Mouse (Mus musculus) layer of hippocampus, postnatal 36 days (tissue): ENCODE measurements at regions not wholly inside any gene's neighbourhood (a gene's known extent, or its start where the extent isn't known, plus 50 kb on each side); places are given as distances from the start of the nearest gene placed in this dataset.
A peak's percentile ranks its signal among the peaks of the same experiment; 100 is the strongest.
"Not testable (repeated sequence)": the region's sequence is repeated elsewhere in the genome, so short reads cannot be mapped to it uniquely, and the experiment has no call there.

ENCODE experiments used
- DNase-seq, 2 experiments: peaks; one replicate each; pipeline ENCODE4 v3.0.0; 2022

DNA sequence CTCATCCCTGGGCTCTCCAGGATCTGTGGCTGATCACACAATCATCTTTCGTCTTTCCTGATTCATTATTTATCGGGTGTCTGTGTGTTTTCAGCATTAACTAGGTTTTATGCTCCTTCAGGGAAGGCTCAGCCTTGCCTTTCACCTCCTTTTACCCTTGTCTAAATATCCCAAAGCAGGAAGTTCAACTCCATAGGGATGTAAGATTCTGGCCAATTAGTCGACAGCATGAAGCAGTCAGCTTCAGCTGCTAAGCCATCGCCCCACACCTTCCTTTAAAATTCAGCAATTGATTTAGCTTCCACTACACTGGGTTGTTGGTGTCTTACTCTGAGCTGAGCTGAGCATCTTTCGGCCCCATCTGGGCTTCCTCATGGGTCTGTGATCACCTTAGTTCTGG lies 230.9 kb upstream of the Dpp6 start:
- DNase-seq: no peak

DNA sequence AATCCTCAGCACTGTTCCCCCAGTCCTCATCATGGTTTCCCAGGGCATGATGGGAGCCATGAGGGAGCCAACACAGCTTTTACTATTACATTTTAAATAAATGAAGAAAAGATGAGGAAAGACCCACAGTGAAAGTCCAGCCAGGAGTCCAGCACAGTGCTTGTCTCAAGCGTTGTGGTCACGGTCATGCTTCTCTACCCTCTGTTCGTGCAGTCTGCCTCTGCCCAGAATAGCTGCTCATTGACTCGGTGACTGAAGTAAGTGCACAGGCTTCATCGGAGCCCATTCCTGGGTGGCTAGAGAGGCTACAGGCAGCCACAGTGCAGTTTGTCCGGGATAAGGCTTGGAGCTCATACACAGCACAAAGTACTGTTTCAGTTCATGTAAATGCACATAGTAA lies 226.1 kb upstream of the Dpp6 start:
- no peak for DNase-seq

DNA sequence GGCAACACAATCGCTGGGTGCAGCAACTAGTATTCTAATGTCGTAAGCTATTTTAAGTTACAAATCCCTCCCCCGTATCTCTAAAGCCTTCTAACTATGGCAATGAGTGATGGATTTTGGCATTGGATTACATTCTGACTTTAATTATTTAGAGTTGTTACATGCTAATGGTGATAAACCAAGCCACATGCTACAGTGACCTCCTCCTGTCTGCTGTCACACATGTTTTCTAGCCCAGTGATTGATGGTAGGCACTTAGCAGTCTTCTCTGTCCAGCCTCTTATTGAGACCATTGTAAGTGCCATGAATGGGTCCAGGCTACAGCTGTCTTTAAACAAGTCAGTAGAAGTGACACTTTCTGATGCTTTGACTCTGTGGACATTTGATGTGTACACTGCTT lies 224.7 kb upstream of the Dpp6 start:
- DNase-seq: no peak

DNA sequence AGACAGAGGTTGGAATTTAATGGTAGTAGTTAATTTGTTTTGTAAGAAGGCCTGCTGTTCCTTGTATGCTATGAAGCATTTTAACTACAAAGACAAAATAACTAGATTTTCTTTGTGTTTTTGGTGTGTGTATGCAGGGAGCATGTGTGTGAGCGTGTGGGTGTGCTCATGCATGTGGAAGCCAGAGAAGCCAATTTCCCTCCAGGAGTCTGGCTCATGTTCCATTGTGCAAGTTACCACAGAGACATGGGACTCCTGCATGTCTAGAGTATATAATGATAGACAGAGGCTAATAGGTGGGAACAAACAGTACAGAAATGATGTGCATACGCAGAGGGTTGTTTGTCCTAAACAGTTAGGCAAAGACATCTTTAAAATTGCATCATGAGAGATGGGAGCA lies 219.0 kb upstream of the Dpp6 start:
- DNase-seq: no peak

DNA sequence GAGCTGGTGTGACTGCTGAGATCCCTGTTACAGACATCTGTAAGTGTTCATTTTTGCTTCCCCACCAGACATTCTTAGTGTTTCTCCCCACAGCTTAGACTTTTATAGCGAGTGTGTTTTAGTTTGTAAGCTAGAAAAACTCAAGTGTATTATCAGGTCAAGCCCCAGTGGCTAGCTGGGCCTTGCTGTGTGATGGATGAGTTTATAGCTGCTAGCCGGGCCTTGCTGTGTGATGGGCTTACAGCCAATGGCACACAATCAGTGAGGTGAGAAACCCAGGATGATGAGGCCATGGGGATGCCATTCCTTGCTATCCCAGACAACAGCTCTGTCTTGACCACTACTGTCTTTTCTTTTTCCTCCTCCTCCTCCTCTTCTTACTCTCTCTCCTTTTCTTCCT lies 197.7 kb upstream of the Dpp6 start:
- DNase-seq: no peak

DNA sequence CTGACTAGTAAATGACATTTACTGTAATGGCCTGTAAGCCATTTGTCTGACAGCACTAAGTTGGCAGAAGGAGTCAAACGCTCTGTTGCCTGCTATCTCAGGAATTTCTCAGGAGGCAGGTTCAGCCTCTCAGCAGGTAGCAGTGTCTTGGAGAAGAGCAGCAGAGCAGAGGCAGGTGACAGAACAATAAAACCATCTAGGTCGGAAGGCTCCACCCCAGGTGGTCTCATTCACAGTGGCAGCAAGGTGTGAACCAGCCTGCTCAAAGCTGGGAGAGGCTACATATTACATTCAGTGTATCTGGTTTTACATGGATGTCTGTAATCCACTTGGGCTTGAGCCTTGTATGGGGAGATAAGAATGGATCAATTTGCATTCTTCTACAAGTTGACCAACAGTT lies 194.9 kb upstream of the Dpp6 start:
- DNase-seq: no peak

DNA sequence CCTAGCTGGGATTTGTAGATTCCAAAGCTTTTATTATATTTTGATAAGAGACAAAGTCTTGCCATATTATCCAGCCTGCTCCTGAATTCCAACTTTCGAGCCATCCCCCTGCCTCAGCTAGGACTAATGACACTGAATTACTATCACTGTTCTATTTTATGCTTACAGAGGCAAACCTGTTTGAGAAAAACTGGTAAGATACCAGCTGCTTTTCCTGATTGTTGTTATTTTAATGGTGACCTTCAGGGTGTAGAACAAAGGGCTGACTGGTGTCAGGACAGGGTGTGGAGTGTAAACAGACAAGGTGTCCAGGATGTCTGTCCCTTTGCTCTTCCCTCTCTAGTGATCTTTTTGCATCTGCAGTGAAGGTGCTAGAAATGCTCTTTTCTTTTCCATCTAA lies 145.5 kb upstream of the Dpp6 start:
- no peak for DNase-seq

DNA sequence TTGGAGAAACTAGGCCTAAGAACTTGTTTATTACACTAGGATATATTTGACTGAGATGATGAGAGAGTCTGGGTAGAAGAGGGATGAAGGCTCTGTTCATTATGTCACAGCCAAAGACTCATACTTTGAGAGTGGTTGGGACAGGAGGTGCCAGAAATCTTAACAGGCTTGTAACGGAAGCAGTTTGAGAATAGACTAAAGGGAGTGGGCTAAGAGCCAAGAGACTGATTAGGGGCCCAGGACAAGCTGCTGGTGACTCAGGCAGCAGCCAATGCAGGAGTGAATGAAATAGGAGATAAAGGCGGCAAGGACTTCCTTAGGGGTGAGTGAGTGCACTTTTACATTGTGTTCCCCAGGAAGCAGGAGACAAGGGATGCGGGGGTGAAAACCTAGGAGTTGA lies 127.2 kb upstream of the Dpp6 start:
- no peak for DNase-seq

DNA sequence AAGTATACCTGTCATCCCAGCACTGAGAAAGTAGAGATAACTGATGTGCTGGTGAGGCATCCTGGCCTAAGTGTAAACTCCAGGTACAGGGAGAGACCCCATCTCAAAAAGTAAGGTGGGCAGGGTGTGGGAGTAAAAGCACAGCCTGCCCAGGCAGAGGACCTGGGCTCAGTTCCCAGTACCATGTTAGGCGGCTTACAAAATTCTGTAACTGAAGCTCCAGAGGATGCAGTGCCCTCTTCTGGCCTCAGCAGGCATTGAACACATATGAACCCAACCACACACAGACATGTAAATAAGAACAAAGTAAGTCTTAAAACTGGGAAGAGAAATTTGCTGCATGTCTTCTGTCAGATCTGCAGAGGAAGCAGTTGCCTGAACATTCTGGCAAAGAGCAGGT lies 125.9 kb upstream of the Dpp6 start:
- DNase-seq: no peak

DNA sequence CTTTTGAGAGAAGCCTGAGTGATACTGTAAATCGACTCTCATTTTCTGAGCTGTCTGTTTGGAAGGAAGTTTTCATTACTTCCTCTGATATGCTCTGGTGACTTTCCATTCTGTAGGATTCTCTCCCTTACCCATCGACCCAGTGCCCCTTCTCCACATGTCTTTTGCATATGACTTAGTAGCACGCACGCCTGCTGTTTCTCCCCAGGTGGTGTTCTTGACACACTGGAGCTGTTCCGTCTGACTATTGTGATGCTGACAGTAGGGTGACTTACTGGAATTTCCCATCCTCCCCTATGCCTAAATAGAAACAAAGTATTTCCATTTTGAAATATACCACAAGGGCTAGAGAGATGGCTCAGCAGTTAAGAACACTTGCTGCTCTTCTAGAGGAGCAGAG lies 125.0 kb upstream of the Dpp6 start:
- no peak for DNase-seq

DNA sequence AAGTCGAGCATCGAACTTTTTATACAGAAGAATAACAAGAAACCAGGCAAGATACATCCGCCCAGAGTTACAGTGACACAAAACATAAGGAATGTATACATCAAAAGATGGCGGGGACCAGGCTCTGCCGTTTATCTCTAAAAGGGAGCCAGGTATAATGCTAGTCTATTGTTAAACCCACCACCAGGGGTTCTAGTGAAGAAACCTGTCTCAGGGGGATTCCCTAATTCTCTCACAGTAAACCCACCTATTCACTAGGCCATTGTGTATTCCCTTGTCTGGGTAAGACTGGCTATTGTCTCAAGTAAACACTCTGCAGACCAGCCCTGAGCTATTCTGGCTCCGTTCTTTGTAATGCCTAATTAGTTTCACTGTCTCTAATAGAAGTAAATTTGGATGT lies 113.4 kb upstream of the Dpp6 start:
- DNase-seq: not testable (repeated sequence)

DNA sequence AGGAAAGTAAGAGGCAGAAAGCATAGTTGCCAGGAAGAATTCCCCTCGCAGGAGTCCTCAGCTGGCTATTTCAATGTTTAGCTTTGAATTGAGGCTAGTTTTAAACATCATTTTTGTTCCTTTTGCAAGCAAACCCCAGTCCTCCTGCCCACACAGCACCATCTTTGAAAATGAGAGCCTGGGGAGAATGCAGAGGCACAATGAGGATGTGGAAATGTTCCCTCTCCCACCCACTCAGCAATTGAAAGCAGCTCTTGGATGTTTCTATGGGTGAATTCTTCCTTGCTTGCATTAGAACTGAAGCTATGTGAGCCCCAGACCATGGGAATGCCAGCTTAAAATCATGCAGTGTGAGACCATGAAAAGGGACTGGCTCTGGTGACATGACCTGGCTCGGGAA lies 109.3 kb upstream of the Dpp6 start:
- DNase-seq: peak in 1 of 2 experiments; percentile 4

DNA sequence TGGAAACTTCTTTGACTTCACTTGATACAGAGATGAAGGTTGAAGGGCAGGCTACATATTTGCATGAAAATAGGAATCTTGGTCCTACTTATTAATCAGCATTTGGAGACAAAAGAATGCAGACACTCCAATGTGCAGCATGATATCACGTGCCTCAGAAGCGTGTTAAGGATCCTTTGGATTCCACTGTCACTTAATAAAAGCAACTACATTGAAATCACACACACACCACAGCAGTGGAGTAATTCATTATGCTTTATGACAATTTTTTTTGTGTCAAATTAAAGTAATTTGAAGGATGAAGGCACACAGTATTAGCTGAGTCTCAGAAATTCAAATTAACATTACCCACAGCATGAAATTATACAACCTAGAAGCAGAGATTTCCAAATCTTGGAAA lies 92.5 kb upstream of the Dpp6 start:
- no peak for DNase-seq

DNA sequence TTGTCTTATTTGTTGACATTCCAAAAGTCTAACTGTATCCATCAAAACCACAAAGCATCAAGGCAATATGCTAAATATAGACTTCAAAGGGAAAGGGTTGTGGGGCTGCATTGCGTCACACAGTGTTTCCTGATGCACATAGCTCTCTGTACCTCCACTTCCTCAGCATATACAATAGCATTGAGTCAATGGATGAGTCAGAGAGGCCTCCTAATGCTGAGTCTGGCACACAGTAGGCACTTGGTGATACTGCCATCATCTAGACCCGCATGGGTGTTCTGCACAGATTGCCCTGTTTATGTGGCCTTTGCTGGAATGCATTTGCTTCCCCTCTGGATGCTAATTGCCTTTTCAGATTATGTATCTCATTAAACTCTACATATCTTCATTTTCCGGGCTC lies 91.0 kb upstream of the Dpp6 start:
- no peak for DNase-seq

DNA sequence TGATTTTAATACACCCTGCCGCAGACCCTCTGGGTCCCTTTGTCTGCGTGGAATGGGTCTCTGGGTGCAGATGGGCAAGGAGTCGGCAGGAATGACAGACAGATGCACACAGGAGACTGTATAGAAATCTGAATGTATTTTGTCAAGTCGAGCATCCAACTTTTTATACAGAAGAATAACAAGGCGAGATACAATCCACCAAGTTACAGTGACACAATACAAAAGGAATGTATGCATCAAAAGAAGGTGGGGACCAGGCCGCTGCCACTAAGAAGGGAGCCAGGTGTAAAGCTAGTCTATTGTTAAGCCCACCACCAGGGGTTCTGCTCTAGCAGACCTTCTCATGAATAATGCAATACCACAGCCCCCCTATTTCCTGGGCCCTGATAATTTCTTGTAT lies 65.8 kb upstream of the Dpp6 start:
- DNase-seq: not testable (repeated sequence)

DNA sequence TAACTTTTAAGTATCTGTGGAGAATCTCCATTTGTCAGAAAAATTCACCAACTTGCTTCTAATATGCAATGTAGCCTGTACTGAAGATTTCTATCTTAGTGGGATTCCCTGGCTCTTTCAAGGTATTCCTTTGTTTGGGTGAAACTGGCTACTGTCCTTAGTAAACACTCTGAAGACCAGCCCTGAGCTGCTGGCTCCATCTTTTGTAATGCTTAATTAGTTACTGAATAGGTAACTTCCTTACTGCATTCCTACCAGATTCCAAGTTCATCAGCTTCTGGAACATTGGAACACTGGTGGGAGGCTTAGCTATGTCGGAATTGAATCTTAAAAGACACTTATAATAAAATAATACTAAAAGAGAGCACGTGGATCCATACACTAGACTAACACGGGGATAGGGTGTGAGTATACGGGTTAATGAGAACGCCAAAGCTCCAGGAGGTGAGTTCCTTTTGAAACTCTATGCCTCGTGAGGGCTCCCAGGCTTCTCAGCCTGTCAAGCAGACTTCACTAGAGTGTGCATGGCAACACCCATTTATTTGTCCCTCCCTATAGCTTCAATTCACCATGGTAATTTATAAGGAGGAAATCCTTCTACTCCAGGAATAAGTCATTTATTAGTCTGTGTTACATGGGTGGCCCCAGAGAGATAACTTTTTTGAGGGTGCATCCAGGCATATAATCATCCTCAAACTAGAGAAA lies 65.2 kb upstream of the Dpp6 start:
- DNase-seq: not testable (repeated sequence)

DNA sequence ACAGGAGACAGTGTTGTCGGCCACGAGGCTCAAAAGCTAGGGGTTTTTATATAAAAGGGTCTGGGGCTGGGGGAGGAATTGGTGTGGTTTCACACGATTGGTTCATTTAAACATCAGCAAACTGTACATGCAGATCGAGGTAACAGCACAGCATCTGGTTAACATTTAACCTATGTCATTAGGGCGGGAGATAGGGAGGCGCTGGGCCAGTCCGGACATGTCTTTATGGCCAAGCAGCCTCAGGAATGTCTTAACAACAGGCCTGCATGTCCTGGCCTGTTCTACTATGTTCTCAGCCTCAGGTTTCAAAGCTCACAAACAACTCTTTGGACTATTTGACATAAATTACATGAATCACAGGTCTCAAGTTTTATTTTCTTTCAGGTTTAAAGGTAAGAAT lies 62.9 kb upstream of the Dpp6 start:
- not testable (repeated sequence) for DNase-seq
